Mouse (Mus musculus) kidney, embryonic 16.5 days (tissue): ENCODE measurements around the gene Gm20538. TPM values are rescaled to one million over a fixed set of nuclear protein-coding genes. Genes with fewer than 3 reads are reported as not detected.
A peak's percentile ranks its signal among the peaks of the same experiment; 100 is the strongest.

Source experiments
- ATAC-seq: fragments of 200-750 bp; cut with Nextera tagmentation; 2 replicates; pipeline ENCODE4 v1.8.0; 2017; ENCODE audit warnings: moderate TSS enrichment; ENCODE audit not compliant: low FRiP score, low TSS enrichment
- H3K27ac ChIP-seq: fragments of 300-500 bp; sonication (generic); 2 replicates; pipeline ENCODE4 v1.5.1; 2014; ENCODE audit warnings: low read length
- H3K27me3 ChIP-seq: fragments of 300-500 bp; sonication (generic); 2 replicates; pipeline ENCODE4 v1.6.1; 2014; ENCODE audit warnings: low read length, control low read depth, mixed read lengths; ENCODE audit not compliant: insufficient read depth
- H3K36me3 ChIP-seq: fragments of 300-500 bp; sonication (generic); 2 replicates; pipeline ENCODE4 v1.6.1; 2014; ENCODE audit warnings: low read length, control low read depth, mixed read lengths; ENCODE audit not compliant: insufficient read depth
- H3K4me1 ChIP-seq: fragments of 300-500 bp; sonication (generic); 2 replicates; pipeline ENCODE4 v1.6.1; 2014; ENCODE audit warnings: low read length, control low read depth, mixed read lengths; ENCODE audit not compliant: insufficient read depth
- H3K4me2 ChIP-seq: fragments of 300-500 bp; sonication (generic); replicated peaks from 2 replicates; pipeline ENCODE4 v1.6.1; 2014; ENCODE audit warnings: low read depth, low read length
- H3K4me3 ChIP-seq: fragments of 300-500 bp; sonication (generic); 2 replicates; pipeline ENCODE4 v1.5.1; 2014; ENCODE audit warnings: mild to moderate bottlenecking, low read length
- H3K9ac ChIP-seq: fragments of 300-500 bp; sonication (generic); replicated peaks from 2 replicates; pipeline ENCODE4 v1.6.1; 2014; ENCODE audit warnings: low read length
- H3K9me3 ChIP-seq: fragments of 300-500 bp; sonication (generic); 2 replicates; pipeline ENCODE4 v1.6.1; 2016; ENCODE audit warnings: low read length, control low read depth
- WGBS: fragments of 180-500 bp; shearing (Covaris S2); extraction: QIAGEN DNeasy Blood & Tissue Kit; methylation state at CpG from one replicate; pipeline ENCODE4 v1.1.7; 2014; 5-methylcytosine and 5-hydroxymethylcytosine counted together
- polyA plus RNA-seq: library from polyadenylated mRNA; unstranded; fragments of >200 nt; fragmentation: Nextera tagmentation; extraction: Ambion mirVana; gene quantifications from 2 replicates; pipeline ENCODE4 v1.2.1, GENCODE M21; 2015

Gm20538 gene
- polyA plus RNA-seq: 1.2 TPM in 1 of 2 replicates, not detected in the other

DNA sequence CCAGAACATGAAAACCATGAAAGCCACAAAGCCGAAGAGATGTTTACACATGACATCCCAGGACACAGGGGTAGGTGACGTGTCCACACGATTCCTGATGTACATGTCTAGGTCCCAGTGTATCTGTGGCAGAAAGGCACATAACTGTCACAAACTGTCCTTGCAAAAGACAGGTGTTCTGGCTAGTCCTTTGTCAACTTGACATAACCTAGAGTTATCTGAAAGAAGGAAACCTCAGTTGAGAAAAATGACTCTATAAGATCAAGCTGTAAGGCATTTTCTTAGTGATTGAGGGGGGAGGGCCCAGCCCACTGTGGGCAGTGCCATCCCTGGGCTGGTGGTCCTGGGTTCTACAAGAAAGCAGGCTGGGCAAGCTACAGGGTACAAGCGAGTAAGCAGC is at the start of gene Gm20538:
Gene Gm20538, minus strand, starts transcription at position 101 of the 400 bp plus-strand sequence.
- ATAC-seq: no peak
- no peaks in the 10 kb centered on the region for H3K27me3 ChIP-seq
- no peak within 1 kb of the TSS for H3K27ac ChIP-seq
- no peak within 1 kb of the TSS for H3K4me3 ChIP-seq
- H3K9ac ChIP-seq: no peak within 1 kb of the TSS; the same call in 1 of the 2 replicates
- peaks cover 48% of the 10 kb centered on the region for H3K36me3 ChIP-seq
- 97% methylated on average over 4 of the region's 4 CpGs for WGBS
- H3K4me2 ChIP-seq: 0 out of 2 replicates have a peak within 1 kb of the TSS, but pooled peaks have one; percentile 13
- no peaks in the 10 kb centered on the region for H3K9me3 ChIP-seq
- peaks cover 17% of the 10 kb centered on the region for H3K4me1 ChIP-seq

- 94% methylated on average over 14 of the region's 14 CpGs for WGBS
Observed at GRCm38 (mm10) chr19:44594180-44594579, 41.5 kb upstream of the Gm20538 start.

DNA sequence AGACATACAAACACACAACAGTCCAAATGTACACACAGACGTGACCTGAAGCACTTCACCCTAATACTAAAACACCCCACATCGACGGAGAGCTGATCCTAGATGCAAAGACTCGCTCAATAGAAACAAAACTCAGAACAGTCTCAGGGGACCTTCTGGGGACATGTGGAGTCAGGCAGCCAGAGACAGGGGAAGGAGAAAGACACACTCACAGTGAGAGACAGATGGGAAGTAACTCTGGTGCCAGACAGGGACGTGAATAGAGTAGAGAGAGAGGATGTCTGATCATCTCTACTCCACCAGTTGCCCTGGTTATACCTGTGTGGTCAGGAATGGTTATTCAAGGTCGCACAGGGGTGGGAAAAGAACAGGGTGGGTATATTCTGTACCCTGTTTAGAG is 39.0 kb upstream of the Gm20538 start:
- H3K9me3 ChIP-seq: no peaks in the 10 kb centered on the region
- no peak overlapping the region for H3K27ac ChIP-seq
- no peaks in the 10 kb centered on the region for H3K27me3 ChIP-seq
- H3K4me3 ChIP-seq: no peak overlapping the region
- H3K9ac ChIP-seq: no peak overlapping the region
- no peak overlapping the region for H3K4me2 ChIP-seq
- peaks cover 12% of the 10 kb centered on the region for H3K4me1 ChIP-seq
- ATAC-seq: no peak
- 69% methylated on average over 6 of the region's 6 CpGs for WGBS
- H3K36me3 ChIP-seq: no peaks in the 10 kb centered on the region

More at GRCm38 (mm10) chr19:44594180-44594579, 41.5 kb upstream of the Gm20538 start:
- Histone ChIP-seq H3K4me2 (no peak overlapping the region), H3K9me3 (no peaks in the 10 kb centered on the region), H3K27ac (no peak overlapping the region), H3K4me1 (peaks cover 25% of the 10 kb centered on the region), H3K4me3 (no peak overlapping the region), H3K27me3 (no peaks in the 10 kb centered on the region), H3K9ac (no peak overlapping the region), H3K36me3 (no peaks in the 10 kb centered on the region)
- ATAC-seq: no peak

- H3K4me3 ChIP-seq: no peak overlapping the region
- peaks cover 12% of the 10 kb centered on the region for H3K4me1 ChIP-seq
- 0 out of 2 replicates have a peak, but pooled peaks cover 3% of the 10 kb centered on the region for H3K27me3 ChIP-seq
- no peaks in the 10 kb centered on the region for H3K9me3 ChIP-seq
- WGBS: 76% methylated on average over 18 of the region's 18 CpGs
- ATAC-seq: no peak
- H3K4me2 ChIP-seq: no peak overlapping the region
- no peaks in the 10 kb centered on the region for H3K36me3 ChIP-seq
- no peak overlapping the region for H3K27ac ChIP-seq
- no peak overlapping the region for H3K9ac ChIP-seq
Observed at GRCm38 (mm10) chr19:44590992-44591391, 38.4 kb upstream of the Gm20538 start.

DNA sequence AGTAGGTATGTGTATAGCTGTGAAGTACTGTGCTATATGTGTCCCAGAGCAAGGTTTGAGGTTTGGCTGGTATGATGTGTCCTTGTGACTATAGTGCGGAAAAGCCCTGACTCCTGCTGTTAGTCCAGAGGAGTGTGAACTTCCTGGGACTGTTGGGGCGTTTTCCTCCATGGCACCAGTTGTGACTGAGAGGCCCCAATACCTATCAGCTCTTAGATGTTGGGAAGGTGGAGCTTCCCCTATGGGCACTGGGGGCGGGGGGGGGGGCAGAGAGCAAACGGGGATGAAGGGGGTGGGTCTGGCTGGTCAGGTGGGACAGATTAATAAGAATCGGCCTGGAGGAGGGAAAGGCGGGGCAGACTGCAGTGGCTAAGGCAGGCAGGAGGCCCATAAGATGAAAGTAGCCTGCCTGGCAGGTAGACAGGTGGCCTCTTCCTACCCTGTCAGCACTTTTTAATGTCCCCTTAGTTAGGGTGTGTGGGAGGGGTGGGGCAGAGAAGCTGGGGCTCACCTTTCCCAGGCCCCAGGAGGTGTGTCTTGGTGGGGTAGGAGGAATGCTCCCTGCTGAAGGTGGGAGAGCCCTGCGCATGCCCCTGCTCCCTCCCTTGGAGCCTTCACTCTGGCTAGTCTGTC is 37.1 kb upstream of the Gm20538 start:
- 0 out of 2 replicates have a peak, but pooled peaks cover 7% of the 10 kb centered on the region for H3K27me3 ChIP-seq
- ATAC-seq: peak; percentile 58; the same call in 1 of the 2 replicates
- 36% methylated on average over 7 of the region's 7 CpGs for WGBS
- no peak overlapping the region for H3K4me3 ChIP-seq
- no peak overlapping the region for H3K4me2 ChIP-seq
- H3K4me1 ChIP-seq: peaks cover 18% of the 10 kb centered on the region
- no peak overlapping the region for H3K27ac ChIP-seq
- H3K9me3 ChIP-seq: no peaks in the 10 kb centered on the region
- no peaks in the 10 kb centered on the region for H3K36me3 ChIP-seq
- H3K9ac ChIP-seq: no peak overlapping the region

- 44% methylated on average over 4 of the region's 4 CpGs for WGBS
- ATAC-seq: no peak
Observed at GRCm38 (mm10) chr19:44588036-44588435, 35.4 kb upstream of the Gm20538 start.

GRCm38 (mm10) chr19:44582638-44583309 is 30.1 kb upstream of the Gm20538 start:
- Histone ChIP-seq H3K4me1 (peaks cover 20% of the 10 kb centered on the region), H3K4me2 (no peak overlapping the region), H3K36me3 (no peaks in the 10 kb centered on the region), H3K27me3 (0 out of 2 replicates have a peak, but pooled peaks cover 7% of the 10 kb centered on the region), H3K4me3 (no peak overlapping the region), H3K9ac (no peak overlapping the region), H3K9me3 (no peaks in the 10 kb centered on the region), H3K27ac (no peak overlapping the region)
- ATAC-seq: peak; percentile 87
- WGBS: 30% methylated on average over 9 of the region's 9 CpGs

More at GRCm38 (mm10) chr19:44588036-44588435, 35.4 kb upstream of the Gm20538 start:
- Histone ChIP-seq H3K4me1 (peaks cover 21% of the 10 kb centered on the region), H3K36me3 (no peaks in the 10 kb centered on the region), H3K9me3 (no peaks in the 10 kb centered on the region), H3K9ac (no peak overlapping the region), H3K27me3 (0 out of 2 replicates have a peak, but pooled peaks cover 7% of the 10 kb centered on the region), H3K4me2 (no peak overlapping the region), H3K4me3 (no peak overlapping the region), H3K27ac (no peak overlapping the region)

- Histone ChIP-seq H3K4me1 (peaks cover 20% of the 10 kb centered on the region), H3K27ac (no peak overlapping the region), H3K4me3 (no peak overlapping the region), H3K9me3 (no peaks in the 10 kb centered on the region), H3K27me3 (0 out of 2 replicates have a peak, but pooled peaks cover 7% of the 10 kb centered on the region), H3K4me2 (no peak overlapping the region), H3K9ac (no peak overlapping the region), H3K36me3 (no peaks in the 10 kb centered on the region)
- WGBS: 84% methylated on average over 10 of the region's 10 CpGs
- 0 out of 2 replicates have a peak, but pooled peaks have one; percentile 4 for ATAC-seq
Observed at GRCm38 (mm10) chr19:44582103-44582502, 29.5 kb upstream of the Gm20538 start.

DNA sequence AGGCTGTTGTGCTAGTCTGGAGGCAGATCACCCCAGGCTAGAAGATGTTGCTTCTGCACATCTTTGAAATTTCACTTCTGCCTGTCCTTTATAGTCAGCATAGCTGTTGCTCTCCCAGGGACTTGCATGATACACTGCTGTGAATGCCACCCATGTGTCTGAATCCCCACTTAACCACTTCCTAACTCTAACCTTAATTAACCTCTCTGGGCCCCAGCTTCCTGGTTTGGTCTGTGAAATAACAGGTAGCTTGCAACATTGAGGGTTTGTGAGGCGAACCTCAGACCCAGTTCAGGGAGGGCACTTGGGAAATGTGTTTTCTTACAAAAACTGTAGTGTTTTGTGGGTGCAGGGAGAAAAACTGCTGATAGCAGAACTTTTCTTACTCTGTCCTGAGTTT is 25.4 kb upstream of the Gm20538 start:
- no peak overlapping the region for H3K27ac ChIP-seq
- no peak for ATAC-seq
- WGBS: 74% methylated on average over 1 of the region's 1 CpGs

DNA sequence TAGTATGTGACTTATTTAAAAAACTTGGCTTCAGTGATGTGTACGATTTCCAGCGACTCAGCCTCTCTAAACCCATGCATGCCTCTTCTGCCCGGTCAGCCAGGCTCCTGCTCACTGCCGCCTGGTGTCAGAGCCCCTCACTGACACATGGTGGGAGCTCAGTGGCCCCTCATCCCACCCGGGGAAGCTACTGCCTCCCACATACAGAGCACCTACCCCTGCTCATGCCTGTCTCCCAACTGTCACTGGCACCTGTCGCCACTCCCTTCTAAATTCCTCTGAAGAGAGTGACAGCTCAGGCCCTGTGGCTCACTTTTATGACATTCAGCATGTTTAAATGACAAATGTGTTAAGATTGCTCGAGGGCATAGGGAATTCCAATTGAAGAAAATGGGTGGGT is 23.6 kb upstream of the Gm20538 start:
- no peak overlapping the region for H3K4me2 ChIP-seq
- no peak overlapping the region for H3K9ac ChIP-seq
- WGBS: 66% methylated on average over 7 of the region's 7 CpGs
- H3K27ac ChIP-seq: no peak overlapping the region
- peaks cover 1% of the 10 kb centered on the region for H3K4me1 ChIP-seq
- no peaks in the 10 kb centered on the region for H3K27me3 ChIP-seq
- H3K4me3 ChIP-seq: no peak overlapping the region
- H3K9me3 ChIP-seq: no peaks in the 10 kb centered on the region
- no peak for ATAC-seq
- peaks cover 35% of the 10 kb centered on the region for H3K36me3 ChIP-seq

More for the DNA sequence above, 25.4 kb upstream of the Gm20538 start:
- H3K9me3 ChIP-seq: no peaks in the 10 kb centered on the region
- no peak overlapping the region for H3K4me3 ChIP-seq
- H3K27me3 ChIP-seq: no peaks in the 10 kb centered on the region
- H3K4me2 ChIP-seq: no peak overlapping the region
- peaks cover 18% of the 10 kb centered on the region for H3K36me3 ChIP-seq
- peaks cover 12% of the 10 kb centered on the region for H3K4me1 ChIP-seq
- no peak overlapping the region for H3K9ac ChIP-seq
